Mouse (Mus musculus) limb, embryonic 11.5 days (tissue): ENCODE measurements around the gene Ccdc71. TPM values are rescaled to one million over a fixed set of nuclear protein-coding genes. Genes with fewer than 3 reads are reported as not detected.

ENCODE experiments used
- ATAC-seq: fragments of 200-750 bp; cut with Nextera tagmentation; 2 replicates; pipeline ENCODE4 v1.8.0; 2017; ENCODE audit warnings: low read depth; ENCODE audit not compliant: insufficient number of reproducible peaks, low FRiP score, low TSS enrichment
- DNase-seq: peaks from one replicate; pipeline ENCODE4 v3.0.0-alpha.2; 2015; ENCODE audit warnings: low spot score
- H3K27ac ChIP-seq: fragments of 300-500 bp; sonication (generic); replicated peaks from 2 replicates; pipeline ENCODE4 v1.5.1; 2014; ENCODE audit warnings: low read depth, mild to moderate bottlenecking, low read length
- H3K27me3 ChIP-seq: fragments of 300-500 bp; sonication (generic); 2 replicates; pipeline ENCODE4 v1.6.1; 2014; ENCODE audit warnings: mild to moderate bottlenecking, low read length, mixed read lengths; ENCODE audit not compliant: control insufficient read depth, insufficient read depth
- H3K36me3 ChIP-seq: fragments of 300-500 bp; sonication (generic); 2 replicates; pipeline ENCODE4 v1.6.1; 2014; ENCODE audit warnings: mild to moderate bottlenecking, low read length, moderate library complexity, mixed read lengths; ENCODE audit not compliant: control insufficient read depth, insufficient read depth
- H3K4me1 ChIP-seq: fragments of 300-500 bp; sonication (generic); 2 replicates; pipeline ENCODE4 v1.6.1; 2014; ENCODE audit warnings: low read length, mixed read lengths; ENCODE audit not compliant: control insufficient read depth, insufficient read depth
- H3K4me2 ChIP-seq: fragments of 300-500 bp; sonication (generic); 2 replicates; pipeline ENCODE4 v1.6.1; 2014; ENCODE audit warnings: low read depth, mild to moderate bottlenecking, moderate library complexity; ENCODE audit not compliant: severe bottlenecking
- H3K4me3 ChIP-seq: fragments of 300-500 bp; sonication (generic); 2 replicates; pipeline ENCODE4 v1.5.1; 2014; ENCODE audit warnings: low read depth, low read length
- H3K9ac ChIP-seq: fragments of 300-500 bp; sonication (generic); 2 replicates; pipeline ENCODE4 v1.6.1; 2014; ENCODE audit warnings: mild to moderate bottlenecking, low read length
- H3K9me3 ChIP-seq: fragments of 300-500 bp; sonication (generic); 2 replicates; pipeline ENCODE4 v1.6.1; 2016; ENCODE audit warnings: low read length; ENCODE audit not compliant: control insufficient read depth
- WGBS: fragments of 180-500 bp; shearing (Covaris S2); extraction: QIAGEN DNeasy Blood & Tissue Kit; methylation state at CpG from one replicate; pipeline ENCODE4 v1.1.7; 2014; 5-methylcytosine and 5-hydroxymethylcytosine counted together
- polyA plus RNA-seq: library from polyadenylated mRNA; unstranded; fragments of >200 nt; fragmentation: Nextera tagmentation; extraction: Ambion mirVana; gene quantifications from 2 replicates; pipeline ENCODE4 v1.2.1, GENCODE M21; 2014

Ccdc71 gene
- polyA plus RNA-seq, 1 experiment from 2014 or later, result 46.0 TPM

- H3K27ac ChIP-seq, result no peak overlapping the region
- peaks cover 17% of the 10 kb centered on the region; the same call in 1 of the 2 replicates for H3K36me3 ChIP-seq
- H3K4me2 ChIP-seq, result no peak overlapping the region
- 95% methylated on average over 9 of the region's 9 CpGs for WGBS
- ATAC-seq (no peak), DNase-seq (no peak)
- no peak overlapping the region for H3K4me3 ChIP-seq
- peaks cover 6% of the 10 kb centered on the region for H3K4me1 ChIP-seq
- H3K9me3 ChIP-seq, result no peaks in the 10 kb centered on the region
- H3K27me3 ChIP-seq, result no peaks in the 10 kb centered on the region
- H3K9ac ChIP-seq, result no peak overlapping the region
Measured at GRCm38 (mm10) chr9:108463713-108464112, 3.4 kb downstream of the Ccdc71 start.

DNA sequence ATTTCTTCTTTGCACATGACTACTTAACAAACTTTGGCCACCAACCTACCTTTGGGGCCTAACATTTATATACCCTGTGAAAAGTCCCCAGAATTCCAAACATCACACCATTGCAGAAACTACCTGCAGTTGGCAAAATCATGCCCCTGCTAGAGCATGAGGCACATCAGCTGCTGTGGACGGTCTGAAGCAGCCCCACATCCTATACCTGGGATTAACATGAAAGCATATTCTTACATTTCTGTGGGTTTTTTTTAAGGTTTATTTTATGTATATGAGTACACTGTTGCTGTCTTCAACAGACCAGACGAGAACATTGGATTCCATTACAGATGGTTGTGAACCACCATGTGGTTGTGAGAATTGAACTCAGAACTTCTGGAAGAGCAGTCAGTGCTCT, 5.9 kb downstream of the Ccdc71 start:
- DNase-seq (no peak), ATAC-seq (no peak)
- H3K9ac ChIP-seq, result no peak overlapping the region
- H3K9me3 ChIP-seq, result no peaks in the 10 kb centered on the region
- H3K27ac ChIP-seq, result no peak overlapping the region
- H3K4me2 ChIP-seq, result no peak overlapping the region
- WGBS, result 90% methylated on average over 2 of the region's 2 CpGs
- H3K36me3 ChIP-seq, result peaks cover 17% of the 10 kb centered on the region; the same call in 1 of the 2 replicates
- H3K4me1 ChIP-seq, result peaks cover 5% of the 10 kb centered on the region
- H3K27me3 ChIP-seq, result no peaks in the 10 kb centered on the region
- H3K4me3 ChIP-seq, result no peak overlapping the region

- Histone ChIP-seq H3K4me3 (no peak overlapping the region), H3K27ac (no peak overlapping the region), H3K27me3 (no peaks in the 10 kb centered on the region), H3K36me3 (peaks cover 7% of the 10 kb centered on the region; the same call in 1 of the 2 replicates), H3K4me2 (no peak overlapping the region), H3K9me3 (no peaks in the 10 kb centered on the region), H3K9ac (no peak overlapping the region), H3K4me1 (no peaks in the 10 kb centered on the region)
- no peak for DNase-seq
- no peak for ATAC-seq
- WGBS, result 70% methylated on average over 5 of the region's 5 CpGs
Measured at GRCm38 (mm10) chr9:108469430-108469829, 9.1 kb downstream of the Ccdc71 start.

DNA sequence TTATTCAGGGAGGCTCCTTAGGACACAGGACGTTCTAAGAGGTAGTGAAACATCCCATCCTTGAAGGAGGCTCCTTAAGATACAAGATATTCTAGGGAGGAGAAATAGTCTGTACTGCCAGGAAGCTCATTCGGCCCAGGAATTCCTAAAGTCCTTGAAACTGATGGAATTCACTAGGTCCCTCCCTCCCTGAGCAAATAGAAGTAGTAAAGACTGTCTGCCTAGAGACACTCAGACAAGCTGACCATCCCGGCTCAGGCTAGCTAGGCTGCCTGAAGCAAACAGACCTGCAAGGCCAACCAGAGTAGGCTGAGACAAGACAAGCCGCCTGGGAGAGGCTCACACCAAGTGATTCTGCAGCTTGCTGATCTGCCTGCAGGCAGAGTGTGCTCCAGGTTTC, 9.5 kb downstream of the Ccdc71 start:
- ATAC-seq (no peak), DNase-seq (no peak)
- H3K27ac ChIP-seq, result no peak overlapping the region
- 77% methylated on average over 4 of the region's 4 CpGs for WGBS
- no peaks in the 10 kb centered on the region for H3K9me3 ChIP-seq
- no peak overlapping the region for H3K4me3 ChIP-seq
- H3K4me1 ChIP-seq, result no peaks in the 10 kb centered on the region
- H3K4me2 ChIP-seq, result no peak overlapping the region
- H3K9ac ChIP-seq, result no peak overlapping the region
- peaks cover 7% of the 10 kb centered on the region; the same call in 1 of the 2 replicates for H3K36me3 ChIP-seq
- H3K27me3 ChIP-seq, result no peaks in the 10 kb centered on the region

DNA sequence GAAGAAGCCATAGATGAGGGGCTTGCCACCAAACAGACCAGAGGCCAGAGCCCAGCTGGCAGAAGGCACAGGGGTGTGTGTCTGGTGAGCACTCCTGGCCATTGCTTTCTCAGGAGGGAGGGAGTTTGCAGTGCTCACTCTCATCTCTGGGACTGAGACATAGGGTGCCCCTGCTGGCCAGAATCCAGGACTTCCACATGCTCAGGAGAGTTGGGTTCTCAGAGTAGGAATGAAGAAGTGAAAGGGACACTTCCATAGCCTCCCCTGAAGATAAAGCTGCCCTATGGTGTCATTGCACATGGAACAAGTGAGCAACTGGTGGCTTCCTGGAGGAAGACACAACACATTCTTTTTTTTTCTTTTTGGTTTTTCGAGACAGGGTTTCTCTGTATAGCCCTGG, 14.2 kb downstream of the Ccdc71 start:
- WGBS, result 67% methylated on average over 1 of the region's 1 CpGs
- Histone ChIP-seq H3K27ac (no peak overlapping the region), H3K36me3 (no peaks in the 10 kb centered on the region), H3K9me3 (no peaks in the 10 kb centered on the region), H3K4me2 (no peak overlapping the region), H3K4me1 (peaks cover 4% of the 10 kb centered on the region; the same call in 1 of the 2 replicates), H3K9ac (no peak overlapping the region), H3K4me3 (no peak overlapping the region), H3K27me3 (no peaks in the 10 kb centered on the region)
- DNase-seq (no peak), ATAC-seq (no peak)

GRCm38 (mm10) chr9:108478638-108479156, 18.4 kb downstream of the Ccdc71 start:
- Histone ChIP-seq H3K36me3 (peaks cover 6% of the 10 kb centered on the region; the same call in 1 of the 2 replicates), H3K27ac (peak overlapping the region; percentile 67), H3K27me3 (no peaks in the 10 kb centered on the region), H3K9me3 (no peaks in the 10 kb centered on the region), H3K9ac (peak overlapping the region; percentile 28), H3K4me1 (peaks cover 7% of the 10 kb centered on the region), H3K4me2 (peak overlapping the region; percentile 37), H3K4me3 (peak overlapping the region; percentile 31)
- WGBS, result under 1% methylated on average over 20 of the region's 20 CpGs
- ATAC-seq (no peak), DNase-seq (peak; percentile 90)

GRCm38 (mm10) chr9:108479241-108479640, 18.9 kb downstream of the Ccdc71 start:
- Histone ChIP-seq H3K36me3 (peaks cover 8% of the 10 kb centered on the region; the same call in 1 of the 2 replicates), H3K9me3 (no peaks in the 10 kb centered on the region), H3K27ac (peak overlapping the region; percentile 67; the same call in 1 of the 2 replicates), H3K27me3 (no peaks in the 10 kb centered on the region), H3K4me1 (peaks cover 7% of the 10 kb centered on the region), H3K9ac (peak overlapping the region; percentile 28; the same call in 1 of the 2 replicates), H3K4me2 (peak overlapping the region; percentile 37; the same call in 1 of the 2 replicates), H3K4me3 (peak overlapping the region; percentile 31)
- ATAC-seq (no peak), DNase-seq (no peak)
- 44% methylated on average over 11 of the region's 11 CpGs for WGBS

DNA sequence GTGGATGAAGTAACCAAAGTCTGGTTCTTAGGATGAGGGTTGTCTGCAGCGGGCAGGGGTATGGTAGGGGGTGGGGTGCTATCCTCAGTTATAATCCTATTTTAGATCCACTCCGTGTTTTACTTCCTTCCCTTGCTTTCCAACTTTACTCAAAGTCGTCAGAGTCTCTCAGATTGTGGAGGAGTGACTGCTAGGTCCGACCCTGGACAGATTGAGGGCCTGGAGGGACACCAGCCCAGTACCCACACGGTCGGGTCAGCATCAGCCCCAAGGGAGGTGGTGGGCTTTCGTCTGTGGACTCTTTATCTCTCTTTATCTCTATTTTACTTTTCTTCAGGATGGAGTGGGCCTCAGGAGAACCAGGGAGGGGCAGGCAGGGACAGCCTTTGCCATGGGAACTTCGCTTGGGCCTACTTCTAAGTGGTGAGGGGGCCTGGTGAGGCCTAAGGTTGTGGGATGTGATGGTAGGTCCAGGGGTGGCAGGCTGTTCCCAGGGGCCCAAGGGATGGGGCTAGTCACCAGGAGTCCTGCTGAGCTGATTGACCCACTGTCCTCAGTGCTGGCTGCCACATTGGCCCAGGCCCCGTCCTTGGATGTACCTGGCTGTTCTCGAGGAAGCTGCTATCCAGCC, 19.5 kb downstream of the Ccdc71 start, which contains the start of gene Lamb2:
Lamb2 (plus strand) TSS at position 16 of the 631 bp plus-strand sequence.
- peak; percentile 46 for DNase-seq
- 14% methylated on average over 10 of the region's 10 CpGs for WGBS
- H3K4me3 ChIP-seq, result peak within 1 kb of the TSS; percentile 32
- H3K9me3 ChIP-seq, result no peaks in the 10 kb centered on the region
- H3K4me1 ChIP-seq, result peaks cover 7% of the 10 kb centered on the region
- peak within 1 kb of the TSS; percentile 67 for H3K27ac ChIP-seq
- H3K27me3 ChIP-seq, result no peaks in the 10 kb centered on the region
- peak within 1 kb of the TSS; percentile 72 for H3K4me2 ChIP-seq
- peaks cover 8% of the 10 kb centered on the region; the same call in 1 of the 2 replicates for H3K36me3 ChIP-seq
- no peak for ATAC-seq
- peak within 1 kb of the TSS; percentile 41 for H3K9ac ChIP-seq
